Mouse (Mus musculus): ENCODE measurements around the gene Gm45062. TPM values are rescaled to one million over a fixed set of nuclear protein-coding genes. Genes with fewer than 3 reads are reported as not detected.
A peak's percentile ranks its signal among the peaks of the same experiment; 100 is the strongest.

Gm45062 gene
- polyA plus RNA-seq, 1 experiment from 2014 or later, result 5.5 TPM

- Histone ChIP-seq H3K27ac (ENCODE audit: low read depth, low read length) (no peak overlapping the region), H3K36me3 (ENCODE audit: control insufficient read depth, insufficient read depth, low read length) (no peaks in the 10 kb centered on the region), H3K9me3 (ENCODE audit: control insufficient read depth, low read length) (no peaks in the 10 kb centered on the region), H3K4me3 (ENCODE audit: low read length) (no peak overlapping the region), H3K4me2 (replicated peaks; ENCODE audit: low read depth, low read length) (no peak overlapping the region), H3K9ac (ENCODE audit: low read depth, low read length) (no peak overlapping the region), H3K4me1 (ENCODE audit: control insufficient read depth, insufficient read depth, low read length) (peaks cover 4% of the 10 kb centered on the region; the same call in 1 of the 2 replicates), H3K27me3 (ENCODE audit: control insufficient read depth, insufficient read depth, low read length) (no peaks in the 10 kb centered on the region)
- 93% methylated on average over 5 of the region's 5 CpGs for WGBS
- ATAC-seq (ENCODE audit: low FRiP score, low TSS enrichment), result no peak
These were observed 381.6 kb downstream of the Gm45062 start for GRCm38 (mm10) chr6:8640863-8641262.

DNA sequence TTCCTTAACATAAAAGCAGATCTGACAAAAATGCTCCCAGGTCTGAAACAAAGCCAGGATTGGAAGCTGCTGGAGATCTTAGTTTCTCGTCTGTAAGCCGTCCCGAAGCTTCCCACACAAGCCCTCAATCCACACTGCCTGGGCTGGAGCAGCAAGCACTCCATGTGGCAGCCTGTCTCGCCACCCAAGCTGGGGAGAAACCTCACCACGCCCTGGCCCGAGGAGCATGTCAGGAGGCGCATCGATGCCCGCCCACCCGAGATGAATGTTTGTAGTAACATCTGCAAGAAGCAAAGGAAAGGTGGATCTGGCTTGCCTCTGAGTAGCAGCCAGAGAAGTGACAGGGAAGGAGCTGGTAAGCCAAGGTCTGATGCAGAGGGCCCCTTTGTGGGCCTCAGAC lies 385.5 kb downstream of the Gm45062 start:
- no peak for ATAC-seq (ENCODE audit: low FRiP score, low TSS enrichment)
- no peaks in the 10 kb centered on the region for H3K9me3 ChIP-seq (ENCODE audit: control insufficient read depth, low read length)
- H3K4me3 ChIP-seq (ENCODE audit: low read length), result no peak overlapping the region
- H3K4me1 ChIP-seq (ENCODE audit: control insufficient read depth, insufficient read depth, low read length), result peaks cover 9% of the 10 kb centered on the region; the same call in 1 of the 2 replicates
- no peaks in the 10 kb centered on the region for H3K27me3 ChIP-seq (ENCODE audit: control insufficient read depth, insufficient read depth, low read length)
- H3K9ac ChIP-seq (ENCODE audit: low read depth, low read length), result no peak overlapping the region
- peak overlapping the region; percentile 47; the same call in 1 of the 2 replicates for H3K27ac ChIP-seq (ENCODE audit: low read depth, low read length)
- WGBS, result 80% methylated on average over 10 of the region's 10 CpGs
- no peaks in the 10 kb centered on the region for H3K36me3 ChIP-seq (ENCODE audit: control insufficient read depth, insufficient read depth, low read length)
- H3K4me2 ChIP-seq (replicated peaks; ENCODE audit: low read depth, low read length), result no peak overlapping the region

- H3K9me3 ChIP-seq (ENCODE audit: control insufficient read depth, low read length), result no peaks in the 10 kb centered on the region
- H3K36me3 ChIP-seq (ENCODE audit: control insufficient read depth, insufficient read depth, low read length), result no peaks in the 10 kb centered on the region
- no peak overlapping the region for H3K9ac ChIP-seq (ENCODE audit: low read depth, low read length)
- H3K27me3 ChIP-seq (ENCODE audit: control insufficient read depth, insufficient read depth, low read length), result no peaks in the 10 kb centered on the region
- H3K4me3 ChIP-seq (ENCODE audit: low read length), result no peak overlapping the region
- 71% methylated on average over 2 of the region's 2 CpGs for WGBS
- peaks cover 9% of the 10 kb centered on the region; the same call in 1 of the 2 replicates for H3K4me1 ChIP-seq (ENCODE audit: control insufficient read depth, insufficient read depth, low read length)
- H3K27ac ChIP-seq (ENCODE audit: low read depth, low read length), result no peak overlapping the region
- H3K4me2 ChIP-seq (replicated peaks; ENCODE audit: low read depth, low read length), result no peak overlapping the region
- no peak for ATAC-seq (ENCODE audit: low FRiP score, low TSS enrichment)
These were observed 386.5 kb downstream of the Gm45062 start for GRCm38 (mm10) chr6:8645708-8646107.

Other genes with a start within 250 kb of the Gm45062 start
- 0.09 TPM in 1 of 2 replicates, not detected in the other for gene Col28a1, start 66.8 kb upstream of the Gm45062 start, polyA plus RNA-seq (2014; fragmentation: Nextera tagmentation; extraction: Ambion mirVana)
- 20.6 and 32.9 TPM in 2 replicates for gene Mios, start 50.2 kb upstream of the Gm45062 start, polyA plus RNA-seq (2014; fragmentation: Nextera tagmentation; extraction: Ambion mirVana)
- gene Rpa3, start 277 bp upstream of the Gm45062 start, polyA plus RNA-seq (2014; fragmentation: Nextera tagmentation; extraction: Ambion mirVana), result 183 and 293 TPM in 2 replicates
- gene Umad1, start 162 bp upstream of the Gm45062 start, polyA plus RNA-seq (2014; fragmentation: Nextera tagmentation; extraction: Ambion mirVana), result 16.9 and 19.7 TPM in 2 replicates